Comparison of ENCODE assay signal across 20 mouse cellular contexts in the genomic region with DNA sequence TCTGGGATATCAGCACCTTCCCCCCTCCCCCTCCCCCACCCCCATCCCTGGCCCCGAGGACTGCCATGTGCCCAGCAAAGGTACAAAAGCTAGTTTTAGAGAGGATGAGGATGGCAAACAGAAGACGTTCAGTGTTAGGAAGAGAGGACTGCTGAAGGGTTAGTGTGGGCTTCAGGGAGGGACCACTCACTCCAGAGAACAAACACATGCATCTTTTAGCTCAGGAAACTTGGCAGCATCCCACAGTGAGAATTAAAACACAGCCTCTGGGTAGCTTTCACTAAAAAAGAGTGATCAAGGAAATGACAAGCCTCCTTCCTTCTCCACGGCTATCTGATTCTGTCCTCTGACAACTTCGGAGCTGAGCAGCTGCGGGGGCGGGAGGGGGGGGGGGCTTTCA. TPM values are rescaled to one million over a fixed set of nuclear protein-coding genes. Genes with fewer than 3 reads are reported as not detected.
A peak's percentile ranks its signal among the peaks of the same experiment; 100 is the strongest.
DNase-seq lines count a peak whose midpoint lies in the region; ATAC-seq lines count a peak whose summit lies in the region.
"Had no signal": no experiment of that assay in that cellular context is flagged by ENCODE, and none has a peak within 500 bp of the region (broad histone marks: within the 10 kb centered on the region; RNA-seq: fewer than 3 reads in every experiment).

No protein-coding gene starts in this region.

- DNase-seq in forebrain, embryonic 11.5 days (ENCODE audit: low spot score) = no peak
- peak; percentile 15 for DNase-seq in midbrain, embryonic 14.5 days
- no peak for DNase-seq in midbrain, embryonic 11.5 days (ENCODE audit: low spot score, missing footprints)
- no peak for DNase-seq in cerebellum, postnatal 4 days (ENCODE audit: low spot score in 2 of 2)
- DNase-seq: adrenal gland, adult 2 months; adrenal gland, postnatal 25 days; cerebellum, adult 11 months; cerebellum, adult 8-10 months; cerebellum, postnatal 14 days; gastrocnemius, postnatal 10 days; heart, postnatal 4 days had no signal

- no peak overlapping the region for H3K27ac ChIP-seq in forebrain, embryonic 15.5 days (replicated peaks)
- H3K27ac ChIP-seq in forebrain, embryonic 11.5 days (ENCODE audit: low read depth, low read length) = no peak overlapping the region
- H3K27ac ChIP-seq in midbrain, embryonic 14.5 days (replicated peaks; ENCODE audit: low read depth, low read length) = no peak overlapping the region
- H3K27ac ChIP-seq in midbrain, embryonic 11.5 days (ENCODE audit: low read depth, low read length) = no peak overlapping the region
- H3K27ac ChIP-seq in forebrain, embryonic 16.5 days (ENCODE audit: low read length) = no peak overlapping the region
- H3K27ac ChIP-seq: embryonic facial prominence, embryonic 15.5 days; heart, embryonic 10.5 days; hindbrain, embryonic 12.5 days had no signal

- WGBS in forebrain, embryonic 15.5 days = 24% methylated on average over 6 of the region's 6 CpGs
- 15% methylated on average over 6 of the region's 6 CpGs for WGBS in forebrain, embryonic 11.5 days
- WGBS in midbrain, embryonic 14.5 days = 17% methylated on average over 6 of the region's 6 CpGs
- 27% methylated on average over 6 of the region's 6 CpGs for WGBS in midbrain, embryonic 11.5 days
- 9% methylated on average over 6 of the region's 6 CpGs for WGBS in forebrain, embryonic 16.5 days

- no peaks in the 10 kb centered on the region for H3K27me3 ChIP-seq in forebrain, embryonic 15.5 days
- no peaks in the 10 kb centered on the region for H3K27me3 ChIP-seq in forebrain, embryonic 11.5 days (ENCODE audit: control insufficient read depth, insufficient read depth, low read length)
- H3K27me3 ChIP-seq in midbrain, embryonic 14.5 days (ENCODE audit: control insufficient read depth, insufficient read depth, low read length) = no peaks in the 10 kb centered on the region
- H3K27me3 ChIP-seq in midbrain, embryonic 11.5 days (ENCODE audit: control insufficient read depth, insufficient read depth, low read length) = no peaks in the 10 kb centered on the region
- no peaks in the 10 kb centered on the region for H3K27me3 ChIP-seq in forebrain, embryonic 16.5 days (replicated peaks; ENCODE audit: control insufficient read depth, insufficient read depth, low read length)
- H3K27me3 ChIP-seq: embryonic facial prominence, embryonic 15.5 days had no signal

- ATAC-seq in forebrain, embryonic 15.5 days (replicated peaks) = peak; percentile 26
- ATAC-seq in forebrain, embryonic 11.5 days (replicated peaks; ENCODE audit: low FRiP score) = no peak
- ATAC-seq in midbrain, embryonic 14.5 days (ENCODE audit: low FRiP score, low TSS enrichment) = no peak
- ATAC-seq in midbrain, embryonic 11.5 days (ENCODE audit: low FRiP score) = no peak
- ATAC-seq in forebrain, embryonic 16.5 days = peak; percentile 56
- ATAC-seq: hindbrain, embryonic 16.5 days; inflammation-experienced regulatory T-cells, adult 6 months; intestine, postnatal 0 days had no signal

- no peak overlapping the region for H3K4me2 ChIP-seq in forebrain, embryonic 15.5 days (replicated peaks)
- H3K4me2 ChIP-seq in forebrain, embryonic 11.5 days (ENCODE audit: low read depth, low read length, severe bottlenecking) = no peak overlapping the region
- H3K4me2 ChIP-seq in midbrain, embryonic 14.5 days (ENCODE audit: low read length) = no peak overlapping the region
- no peak overlapping the region for H3K4me2 ChIP-seq in midbrain, embryonic 11.5 days
- H3K4me2 ChIP-seq in forebrain, embryonic 16.5 days (ENCODE audit: low read length) = no peak overlapping the region
- H3K4me2 ChIP-seq: embryonic facial prominence, embryonic 15.5 days; hindbrain, embryonic 12.5 days had no signal

- peaks cover 9% of the 10 kb centered on the region; the same call in 1 of the 2 replicates for H3K4me1 ChIP-seq in forebrain, embryonic 15.5 days
- H3K4me1 ChIP-seq in forebrain, embryonic 11.5 days (replicated peaks; ENCODE audit: control insufficient read depth, insufficient read depth, low read length) = no peaks in the 10 kb centered on the region
- no peaks in the 10 kb centered on the region for H3K4me1 ChIP-seq in midbrain, embryonic 14.5 days (ENCODE audit: control insufficient read depth, insufficient read depth, low read length)
- H3K4me1 ChIP-seq in midbrain, embryonic 11.5 days (ENCODE audit: control insufficient read depth, insufficient read depth, low read length) = no peaks in the 10 kb centered on the region
- peaks cover 6% of the 10 kb centered on the region for H3K4me1 ChIP-seq in forebrain, embryonic 16.5 days (replicated peaks; ENCODE audit: control insufficient read depth, insufficient read depth, low read length)

- no peaks in the 10 kb centered on the region for H3K9me3 ChIP-seq in forebrain, embryonic 15.5 days
- no peaks in the 10 kb centered on the region for H3K9me3 ChIP-seq in forebrain, embryonic 11.5 days (ENCODE audit: control insufficient read depth, low read length)
- H3K9me3 ChIP-seq in midbrain, embryonic 14.5 days (ENCODE audit: control insufficient read depth, low read length) = no peaks in the 10 kb centered on the region
- no peaks in the 10 kb centered on the region for H3K9me3 ChIP-seq in midbrain, embryonic 11.5 days (ENCODE audit: control insufficient read depth, low read length)
- H3K9me3 ChIP-seq in forebrain, embryonic 16.5 days (ENCODE audit: control insufficient read depth, low read length) = no peaks in the 10 kb centered on the region
- H3K9me3 ChIP-seq: embryonic facial prominence, embryonic 15.5 days; heart, embryonic 10.5 days; hindbrain, embryonic 12.5 days had no signal

- no peaks in the 10 kb centered on the region for H3K36me3 ChIP-seq in forebrain, embryonic 15.5 days
- H3K36me3 ChIP-seq in forebrain, embryonic 11.5 days (ENCODE audit: control insufficient read depth, insufficient read depth, low read length) = no peaks in the 10 kb centered on the region
- no peaks in the 10 kb centered on the region for H3K36me3 ChIP-seq in midbrain, embryonic 14.5 days (ENCODE audit: control insufficient read depth, insufficient read depth, low read length)
- H3K36me3 ChIP-seq in midbrain, embryonic 11.5 days (ENCODE audit: control insufficient read depth, insufficient read depth, low read length) = no peaks in the 10 kb centered on the region
- H3K36me3 ChIP-seq in forebrain, embryonic 16.5 days (ENCODE audit: control insufficient read depth, insufficient read depth) = no peaks in the 10 kb centered on the region
- H3K36me3 ChIP-seq: embryonic facial prominence, embryonic 15.5 days; heart, embryonic 10.5 days; hindbrain, embryonic 12.5 days had no signal

- no peak overlapping the region for H3K9ac ChIP-seq in forebrain, embryonic 15.5 days (replicated peaks)
- H3K9ac ChIP-seq in forebrain, embryonic 11.5 days (ENCODE audit: low read length) = no peak overlapping the region
- H3K9ac ChIP-seq in midbrain, embryonic 14.5 days (replicated peaks; ENCODE audit: low read length) = no peak overlapping the region
- no peak overlapping the region for H3K9ac ChIP-seq in midbrain, embryonic 11.5 days (ENCODE audit: low read length)
- no peak overlapping the region for H3K9ac ChIP-seq in forebrain, embryonic 16.5 days (replicated peaks; ENCODE audit: low read depth, low read length)
- H3K9ac ChIP-seq: embryonic facial prominence, embryonic 15.5 days; hindbrain, embryonic 12.5 days had no signal

- no peak overlapping the region for H3K4me3 ChIP-seq in forebrain, embryonic 15.5 days
- no peak overlapping the region for H3K4me3 ChIP-seq in forebrain, embryonic 11.5 days (ENCODE audit: low read depth, low read length)
- H3K4me3 ChIP-seq in midbrain, embryonic 14.5 days (replicated peaks; ENCODE audit: low read depth, low read length) = no peak overlapping the region
- H3K4me3 ChIP-seq in midbrain, embryonic 11.5 days (ENCODE audit: low read depth, low read length) = no peak overlapping the region
- no peak overlapping the region for H3K4me3 ChIP-seq in forebrain, embryonic 16.5 days (replicated peaks; ENCODE audit: low read length)
- H3K4me3 ChIP-seq: embryonic facial prominence, embryonic 15.5 days; erythroblast, embryonic 14.5 days; heart, embryonic 10.5 days; hindbrain, embryonic 12.5 days had no signal

RNA-seq across cellular contexts. Expression of a gene that starts 20.7 kb away (rescaled TPM):
- polyA plus RNA-seq in forebrain, embryonic 15.5 days (2015; fragmentation: Nextera tagmentation; extraction: Ambion mirVana) = 20.3 and 23.5 TPM in 2 replicates
- 5.3 and 5.4 TPM in 2 replicates for polyA plus RNA-seq in forebrain, embryonic 11.5 days (2014; fragmentation: Nextera tagmentation; extraction: Ambion mirVana)
- polyA plus RNA-seq in midbrain, embryonic 14.5 days (2014; fragmentation: Nextera tagmentation; extraction: Ambion mirVana) = 21.3 and 24.3 TPM in 2 replicates
- 6.2 and 6.4 TPM in 2 replicates for polyA plus RNA-seq in midbrain, embryonic 11.5 days (2014; fragmentation: Nextera tagmentation; extraction: Ambion mirVana)
- polyA plus RNA-seq in forebrain, embryonic 16.5 days (2015; fragmentation: Nextera tagmentation; extraction: Ambion mirVana) = 25.3 and 28.6 TPM in 2 replicates
- polyA plus RNA-seq: erythroblast, embryonic 14.5 days; inflammation-experienced regulatory T-cells, adult 6 months had no signal

Comparison
In these comparisons a context has a peak if more than half of its experiments do, and no peak if none do; other contexts are left out.
1. ATAC-seq: peak in forebrain, embryonic 15.5 days (single experiment) and forebrain, embryonic 16.5 days (single experiment); none in forebrain, embryonic 11.5 days (single experiment), midbrain, embryonic 14.5 days (single experiment) and midbrain, embryonic 11.5 days (single experiment).